In the genomic region with DNA sequence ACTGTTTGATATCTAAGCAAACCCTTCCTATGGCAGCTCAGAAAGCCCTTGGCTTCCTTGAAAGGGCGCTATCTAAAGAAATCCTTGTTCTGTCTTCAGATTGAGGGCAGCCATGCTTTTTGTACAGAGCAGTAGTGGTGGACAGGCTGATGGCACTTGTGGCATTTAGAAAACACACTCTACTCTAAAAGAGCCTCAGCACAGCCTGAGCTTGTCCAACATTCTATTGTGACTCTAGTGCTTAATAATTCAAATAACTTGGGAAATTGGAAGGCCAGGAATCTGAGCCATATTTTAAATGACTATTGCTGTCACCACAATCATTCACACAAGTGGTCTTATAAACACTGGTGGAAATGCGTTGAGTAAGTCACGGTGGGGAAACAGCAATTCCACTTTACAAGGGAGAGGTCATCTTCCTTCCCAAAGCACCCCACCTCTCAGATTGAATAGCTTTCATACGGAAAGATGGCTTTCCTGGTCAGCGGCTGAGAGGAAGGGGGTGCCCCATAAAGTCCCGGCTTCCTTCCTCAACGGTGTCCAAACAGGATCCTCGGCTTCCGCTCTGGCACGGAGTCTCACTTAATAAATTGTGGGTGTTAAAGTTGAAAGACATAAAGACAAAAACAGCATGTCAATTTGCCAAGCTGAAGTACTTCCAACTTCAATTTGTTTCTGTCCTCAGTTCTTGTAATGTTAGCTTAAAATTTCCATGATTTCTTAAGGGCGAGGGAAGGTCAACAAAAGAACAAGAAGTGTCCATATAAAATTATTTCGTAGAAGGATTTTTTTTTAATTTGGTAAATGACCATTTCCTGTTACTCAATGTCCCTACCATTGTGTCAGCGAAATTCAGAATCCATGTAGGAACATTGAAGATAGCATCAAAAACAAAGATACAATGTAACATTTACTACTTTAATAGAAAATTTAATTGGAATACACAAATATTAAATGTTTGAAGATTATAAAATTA, we compare ENCODE assay signal across 10 mouse cellular contexts.
A peak's percentile ranks its signal among the peaks of the same experiment; 100 is the strongest.
DNase-seq lines count a peak whose midpoint lies in the region; ATAC-seq and TF ChIP-seq lines count a peak whose summit lies in the region.
"Had no signal": no experiment of that assay in that cellular context is flagged by ENCODE, and none has a peak within 500 bp of the region (broad histone marks: within the 10 kb centered on the region; RNA-seq: fewer than 3 reads in every experiment).

No protein-coding gene starts in this region.

- no peaks in the 10 kb centered on the region for H3K27me3 ChIP-seq in heart, adult 2 months (ENCODE audit: control insufficient read depth, insufficient read depth, low read length)
- H3K27me3 ChIP-seq in heart, embryonic 12.5 days (replicated peaks) = no peaks in the 10 kb centered on the region
- H3K27me3 ChIP-seq: midbrain, embryonic 12.5 days had no signal

- H3K4me3 ChIP-seq in heart, adult 2 months = no peak overlapping the region
- H3K4me3 ChIP-seq in heart, embryonic 12.5 days = no peak overlapping the region
- H3K4me3 ChIP-seq: limb, embryonic 12.5 days; midbrain, embryonic 12.5 days had no signal

- H3K79me2 ChIP-seq in heart, adult 2 months (replicated peaks; ENCODE audit: control insufficient read depth, insufficient read depth, low read length) = no peaks in the 10 kb centered on the region

- no peak overlapping the region for H3K4me2 ChIP-seq in heart, embryonic 12.5 days
- H3K4me2 ChIP-seq: limb, embryonic 12.5 days; midbrain, embryonic 12.5 days had no signal

- peak overlapping the region; percentile 10; the same call in 1 of the 2 replicates for H3K27ac ChIP-seq in heart, adult 2 months
- no peak overlapping the region for H3K27ac ChIP-seq in heart, embryonic 12.5 days (ENCODE audit: poor library complexity, severe bottlenecking)
- H3K27ac ChIP-seq: limb, embryonic 12.5 days; midbrain, embryonic 12.5 days had no signal

- peaks cover 12% of the 10 kb centered on the region for H3K4me1 ChIP-seq in heart, adult 2 months (ENCODE audit: control insufficient read depth, insufficient read depth, low read length)
- H3K4me1 ChIP-seq in heart, embryonic 12.5 days (replicated peaks) = no peaks in the 10 kb centered on the region
- H3K4me1 ChIP-seq: limb, embryonic 12.5 days; midbrain, embryonic 12.5 days had no signal

- H3K9me3 ChIP-seq in heart, embryonic 12.5 days (replicated peaks) = no peaks in the 10 kb centered on the region
- H3K9me3 ChIP-seq: limb, embryonic 12.5 days; midbrain, embryonic 12.5 days had no signal

- H3K9ac ChIP-seq in heart, adult 2 months (ENCODE audit: low read depth, low read length) = no peak overlapping the region
- no peak overlapping the region for H3K9ac ChIP-seq in heart, embryonic 12.5 days
- H3K9ac ChIP-seq: limb, embryonic 12.5 days; midbrain, embryonic 12.5 days had no signal

- TF ChIP-seq POLR2A in heart, adult 2 months (IDR thresholded peaks at IDR 0.05; ENCODE audit: insufficient read depth, low read depth, low read length) = no peak

- peak; percentile 82; the same call in 1 of the 2 replicates for TF ChIP-seq EP300 in heart, adult 2 months (IDR thresholded peaks at IDR 0.05; ENCODE audit: insufficient read depth, low read depth, low read length)

- no peak for TF ChIP-seq CTCF in heart, adult 2 months (IDR thresholded peaks at IDR 0.05)

- 48% methylated on average over 13 of the region's 13 CpGs for WGBS in heart, adult 2 months
- 72% methylated on average over 13 of the region's 13 CpGs for WGBS in heart, embryonic 12.5 days

- ATAC-seq in heart, embryonic 12.5 days (ENCODE audit: insufficient number of reproducible peaks, low FRiP score) = no peak
- ATAC-seq in granulocyte monocyte progenitor cell, adult 5-6 weeks (replicated peaks; ENCODE audit: poor library complexity, severe bottlenecking) = no peak

- intact Hi-C loops in heart, adult 2 months (cut with DNase I) = loop anchor here (2.0 to 10.0 kb wide), 3 partner anchors 205 to 791 kb away; no protein-coding TSS in a partner anchor

- peak; percentile 68 to 79 for DNase-seq in heart, adult 2 months
- DNase-seq in heart, adult 9 months (ENCODE audit: low spot score in 2 of 2) = peak; percentile 77 to 83
- DNase-seq in kidney, postnatal 14 days = peak; percentile 90
- peak; percentile 61 for DNase-seq in lung, postnatal 25 days (ENCODE audit: low spot score)
- DNase-seq in spleen, postnatal 14 days (ENCODE audit: low spot score in 2 of 2) = no peak
- DNase-seq in retina, embryonic 14.5 days (ENCODE audit: low spot score) = no peak

- H3K36me3 ChIP-seq in heart, adult 2 months (ENCODE audit: control insufficient read depth, insufficient read depth, low read length) = peaks cover 4% of the 10 kb centered on the region
- no peaks in the 10 kb centered on the region for H3K36me3 ChIP-seq in heart, embryonic 12.5 days
- H3K36me3 ChIP-seq: limb, embryonic 12.5 days; midbrain, embryonic 12.5 days had no signal

Comparison
In these comparisons a context has a peak if more than half of its experiments do, and no peak if none do; other contexts are left out.
1. DNase-seq: peak in heart, adult 2 months (2 of 2), heart, adult 9 months (2 of 2), kidney, postnatal 14 days (single experiment) and lung, postnatal 25 days (single experiment); none in spleen, postnatal 14 days (0 of 2) and retina, embryonic 14.5 days (single experiment).